Mouse (Mus musculus): ENCODE measurements around the gene 5730596B20Rik. TPM values are rescaled to one million over a fixed set of nuclear protein-coding genes. Genes with fewer than 3 reads are reported as not detected.

5730596B20Rik gene
- polyA plus RNA-seq, 1 experiment from 2014 or later = 0.05 TPM

DNA sequence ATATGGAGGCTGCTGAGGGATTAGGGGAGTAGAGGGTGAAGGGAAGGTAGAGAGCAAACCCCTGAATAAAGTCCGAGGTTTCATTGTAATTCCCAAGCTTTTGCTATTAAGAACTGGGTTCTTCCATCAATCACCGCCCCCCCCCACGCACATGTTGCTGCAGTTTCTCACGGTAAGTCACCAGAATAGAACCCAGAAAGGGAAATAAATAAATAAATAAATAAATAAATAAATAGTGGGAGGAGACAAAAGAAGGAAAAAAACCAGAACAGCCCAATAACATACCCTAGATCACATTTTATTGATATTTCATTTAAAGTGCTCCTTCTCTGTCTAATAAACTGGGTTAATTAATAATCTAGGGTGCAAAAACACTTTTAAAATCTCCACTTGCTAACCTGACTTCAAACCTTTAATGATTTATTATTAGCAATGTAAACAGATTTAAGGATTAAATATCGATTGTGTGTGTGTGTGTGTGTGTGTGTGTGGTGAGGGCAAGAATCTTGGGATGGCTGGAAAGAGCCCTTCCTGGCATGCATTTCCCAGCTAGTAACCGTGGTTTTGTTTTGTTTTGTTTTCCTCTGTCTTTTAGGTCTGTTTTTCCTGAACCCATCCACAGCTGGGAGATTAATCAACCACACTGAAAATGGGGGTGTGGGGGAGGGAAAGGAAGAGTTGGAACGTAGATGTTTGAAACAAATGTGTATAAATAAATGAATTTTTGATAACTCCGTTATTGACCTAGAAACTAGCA is 15.8 kb upstream of the 5730596B20Rik start:
- ATAC-seq (ENCODE audit: low read depth) = no peak
- H3K4me1 ChIP-seq (ENCODE audit: control insufficient read depth, low read depth, low read length) = no peaks in the 10 kb centered on the region
- no peaks in the 10 kb centered on the region for H3K9me3 ChIP-seq (replicated peaks; ENCODE audit: control insufficient read depth, low read length)
- no peak overlapping the region for H3K9ac ChIP-seq (ENCODE audit: low read depth, low read length)
- no peak overlapping the region for H3K27ac ChIP-seq (ENCODE audit: low read length)
- no peaks in the 10 kb centered on the region for H3K36me3 ChIP-seq (ENCODE audit: control insufficient read depth, insufficient read depth)
- 25% methylated on average over 8 of the region's 8 CpGs for WGBS (ENCODE audit: insufficient replicate concordance)
- no peak overlapping the region for H3K4me2 ChIP-seq (ENCODE audit: low read depth, low read length)
- no peak overlapping the region for H3K4me3 ChIP-seq (ENCODE audit: low read depth, low read length)
- peaks cover 96% of the 10 kb centered on the region for H3K27me3 ChIP-seq (ENCODE audit: control insufficient read depth, insufficient read depth, low read depth, low read length)

DNA sequence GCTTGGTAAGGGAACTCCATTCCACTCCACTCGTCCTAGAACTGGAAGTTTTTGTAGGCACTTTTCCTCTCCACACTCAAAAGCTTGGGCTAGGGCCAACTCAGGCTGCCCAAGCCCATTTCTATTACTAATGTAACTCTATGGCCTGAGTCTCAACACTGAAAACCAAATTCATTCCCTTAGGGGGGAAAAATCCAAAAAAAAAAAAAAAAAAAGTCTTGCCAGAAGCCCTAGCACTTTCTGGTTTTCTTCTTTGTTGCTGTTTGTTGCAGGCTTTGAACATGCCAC is 15.3 kb upstream of the 5730596B20Rik start:
- Histone ChIP-seq H3K4me3 (ENCODE audit: low read depth, low read length) (no peak overlapping the region), H3K9me3 (replicated peaks; ENCODE audit: control insufficient read depth, low read length) (no peaks in the 10 kb centered on the region), H3K27ac (ENCODE audit: low read length) (no peak overlapping the region), H3K4me2 (ENCODE audit: low read depth, low read length) (no peak overlapping the region), H3K4me1 (ENCODE audit: control insufficient read depth, low read depth, low read length) (no peaks in the 10 kb centered on the region), H3K9ac (ENCODE audit: low read depth, low read length) (no peak overlapping the region), H3K27me3 (ENCODE audit: control insufficient read depth, insufficient read depth, low read depth, low read length) (peaks cover 96% of the 10 kb centered on the region), H3K36me3 (ENCODE audit: control insufficient read depth, insufficient read depth) (no peaks in the 10 kb centered on the region)
- ATAC-seq (ENCODE audit: low read depth) = no peak
- 33% methylated on average over 1 of the region's 1 CpGs for WGBS (ENCODE audit: insufficient replicate concordance)

- Histone ChIP-seq H3K27me3 (ENCODE audit: control insufficient read depth, insufficient read depth, low read depth, low read length) (peaks cover 96% of the 10 kb centered on the region), H3K9me3 (replicated peaks; ENCODE audit: control insufficient read depth, low read length) (no peaks in the 10 kb centered on the region), H3K4me3 (ENCODE audit: low read depth, low read length) (no peak overlapping the region), H3K4me2 (ENCODE audit: low read depth, low read length) (no peak overlapping the region), H3K36me3 (ENCODE audit: control insufficient read depth, insufficient read depth) (no peaks in the 10 kb centered on the region), H3K9ac (ENCODE audit: low read depth, low read length) (no peak overlapping the region), H3K27ac (ENCODE audit: low read length) (no peak overlapping the region), H3K4me1 (ENCODE audit: control insufficient read depth, low read depth, low read length) (no peaks in the 10 kb centered on the region)
- WGBS (ENCODE audit: insufficient replicate concordance) = 14% methylated on average over 14 of the region's 14 CpGs
- ATAC-seq (ENCODE audit: low read depth) = no peak
Observed at GRCm38 (mm10) chr6:52162611-52163365, 14.5 kb upstream of the 5730596B20Rik start.

DNA sequence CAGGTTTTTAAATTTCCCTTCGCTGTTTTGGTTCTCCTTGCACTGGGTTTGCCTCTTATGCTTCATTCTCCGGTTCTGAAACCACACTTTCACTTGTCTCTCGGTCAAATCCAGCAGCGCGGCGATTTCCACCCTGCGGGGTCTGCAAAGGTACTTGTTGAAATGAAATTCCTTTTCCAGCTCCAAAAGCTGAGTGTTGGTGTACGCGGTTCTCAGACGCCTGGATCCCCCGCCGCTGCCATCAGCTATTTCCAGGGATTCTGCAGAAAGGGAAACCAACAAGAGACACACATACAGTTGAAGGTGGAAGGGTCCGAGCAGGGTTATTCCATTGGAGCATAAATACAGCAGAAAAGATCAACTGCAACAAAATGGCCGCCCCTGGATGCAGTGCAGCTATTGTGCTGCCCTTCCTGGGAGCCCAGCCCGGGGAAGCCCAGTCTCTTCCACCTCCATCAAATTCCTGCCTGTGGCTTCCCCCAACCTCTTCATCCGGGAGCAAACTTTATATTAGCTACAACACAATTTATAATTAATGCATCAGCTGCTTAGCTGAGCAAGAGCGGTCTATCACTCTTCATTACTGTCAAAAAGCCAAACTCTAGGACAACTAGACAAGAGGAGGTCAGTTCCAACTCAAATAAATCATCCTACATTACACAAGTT is 13.8 kb upstream of the 5730596B20Rik start:
- ATAC-seq (ENCODE audit: low read depth) = no peak
- Histone ChIP-seq H3K27ac (ENCODE audit: low read length) (no peak overlapping the region), H3K9me3 (replicated peaks; ENCODE audit: control insufficient read depth, low read length) (no peaks in the 10 kb centered on the region), H3K27me3 (ENCODE audit: control insufficient read depth, insufficient read depth, low read depth, low read length) (peaks cover 96% of the 10 kb centered on the region), H3K4me2 (ENCODE audit: low read depth, low read length) (no peak overlapping the region), H3K36me3 (ENCODE audit: control insufficient read depth, insufficient read depth) (no peaks in the 10 kb centered on the region), H3K9ac (ENCODE audit: low read depth, low read length) (no peak overlapping the region), H3K4me1 (ENCODE audit: control insufficient read depth, low read depth, low read length) (no peaks in the 10 kb centered on the region), H3K4me3 (ENCODE audit: low read depth, low read length) (peak overlapping the region; percentile 30; the same call in 1 of the 2 replicates)
- 9% methylated on average over 17 of the region's 17 CpGs for WGBS (ENCODE audit: insufficient replicate concordance)

- Histone ChIP-seq H3K27ac (ENCODE audit: low read length) (no peak overlapping the region), H3K4me2 (ENCODE audit: low read depth, low read length) (0 out of 2 replicates have a peak overlapping the region, but pooled peaks have one; percentile 0), H3K4me3 (ENCODE audit: low read depth, low read length) (peak overlapping the region; percentile 30), H3K36me3 (ENCODE audit: control insufficient read depth, insufficient read depth) (no peaks in the 10 kb centered on the region), H3K27me3 (ENCODE audit: control insufficient read depth, insufficient read depth, low read depth, low read length) (peaks cover 94% of the 10 kb centered on the region), H3K9ac (ENCODE audit: low read depth, low read length) (no peak overlapping the region), H3K9me3 (replicated peaks; ENCODE audit: control insufficient read depth, low read length) (no peaks in the 10 kb centered on the region), H3K4me1 (ENCODE audit: control insufficient read depth, low read depth, low read length) (no peaks in the 10 kb centered on the region)
- no peak for ATAC-seq (ENCODE audit: low read depth)
- 1% methylated on average over 39 of the region's 39 CpGs for WGBS (ENCODE audit: insufficient replicate concordance)
Observed at GRCm38 (mm10) chr6:52164051-52164625, 13.2 kb upstream of the 5730596B20Rik start.

DNA sequence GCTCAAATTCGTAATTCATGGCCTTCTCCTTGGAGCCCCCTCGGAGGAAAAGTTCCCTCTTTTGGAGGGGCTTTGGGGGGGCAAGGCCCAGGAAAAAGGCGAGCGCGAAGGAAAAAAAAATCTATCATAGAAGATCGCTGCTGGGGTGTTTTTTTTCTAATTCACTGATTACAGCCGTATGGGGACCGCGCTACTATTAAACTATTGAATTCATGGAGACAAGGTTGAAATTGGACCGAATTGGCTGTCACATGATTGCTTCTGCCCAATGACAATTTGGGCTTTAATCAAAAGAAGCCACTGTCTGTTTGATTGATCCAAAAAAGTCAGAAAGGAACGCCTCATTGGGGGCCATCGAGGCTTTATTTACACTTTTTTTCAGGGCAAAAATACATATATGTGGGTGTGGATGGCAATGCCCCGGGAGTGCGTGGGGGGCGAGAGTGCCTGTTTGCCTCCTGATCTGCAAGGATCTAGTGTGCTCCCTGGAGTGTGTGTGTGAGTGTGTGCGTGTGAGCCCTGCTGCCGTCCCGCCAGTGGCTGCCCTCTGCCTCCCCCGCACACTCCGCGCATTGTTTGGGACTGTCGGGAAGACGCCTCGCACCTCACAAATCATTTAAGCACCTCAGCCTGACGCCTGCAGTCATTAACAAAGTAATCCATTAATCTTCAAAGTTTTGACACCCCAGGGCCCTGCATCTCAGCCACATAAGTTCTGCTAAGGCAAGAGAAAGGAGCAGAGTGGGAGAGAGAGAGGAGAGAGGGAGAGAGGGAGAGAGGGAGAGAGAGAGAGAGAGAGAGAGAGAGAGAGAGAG is 12.5 kb upstream of the 5730596B20Rik start, which contains the start of gene Hoxa2:
Gene Hoxa2 (minus strand): TSS at position 206 of the 815 bp plus-strand sequence.
- Histone ChIP-seq H3K4me1 (ENCODE audit: control insufficient read depth, low read depth, low read length) (no peaks in the 10 kb centered on the region), H3K36me3 (ENCODE audit: control insufficient read depth, insufficient read depth) (no peaks in the 10 kb centered on the region), H3K27me3 (ENCODE audit: control insufficient read depth, insufficient read depth, low read depth, low read length) (peaks cover 93% of the 10 kb centered on the region), H3K9me3 (replicated peaks; ENCODE audit: control insufficient read depth, low read length) (no peaks in the 10 kb centered on the region), H3K27ac (ENCODE audit: low read length) (no peak within 1 kb of the TSS), H3K9ac (ENCODE audit: low read depth, low read length) (no peak within 1 kb of the TSS), H3K4me3 (ENCODE audit: low read depth, low read length) (peak within 1 kb of the TSS; percentile 30), H3K4me2 (ENCODE audit: low read depth, low read length) (0 out of 2 replicates have a peak within 1 kb of the TSS, but pooled peaks have one; percentile 0)
- WGBS (ENCODE audit: insufficient replicate concordance) = 2% methylated on average over 25 of the region's 25 CpGs
- ATAC-seq (ENCODE audit: low read depth) = no peak

DNA sequence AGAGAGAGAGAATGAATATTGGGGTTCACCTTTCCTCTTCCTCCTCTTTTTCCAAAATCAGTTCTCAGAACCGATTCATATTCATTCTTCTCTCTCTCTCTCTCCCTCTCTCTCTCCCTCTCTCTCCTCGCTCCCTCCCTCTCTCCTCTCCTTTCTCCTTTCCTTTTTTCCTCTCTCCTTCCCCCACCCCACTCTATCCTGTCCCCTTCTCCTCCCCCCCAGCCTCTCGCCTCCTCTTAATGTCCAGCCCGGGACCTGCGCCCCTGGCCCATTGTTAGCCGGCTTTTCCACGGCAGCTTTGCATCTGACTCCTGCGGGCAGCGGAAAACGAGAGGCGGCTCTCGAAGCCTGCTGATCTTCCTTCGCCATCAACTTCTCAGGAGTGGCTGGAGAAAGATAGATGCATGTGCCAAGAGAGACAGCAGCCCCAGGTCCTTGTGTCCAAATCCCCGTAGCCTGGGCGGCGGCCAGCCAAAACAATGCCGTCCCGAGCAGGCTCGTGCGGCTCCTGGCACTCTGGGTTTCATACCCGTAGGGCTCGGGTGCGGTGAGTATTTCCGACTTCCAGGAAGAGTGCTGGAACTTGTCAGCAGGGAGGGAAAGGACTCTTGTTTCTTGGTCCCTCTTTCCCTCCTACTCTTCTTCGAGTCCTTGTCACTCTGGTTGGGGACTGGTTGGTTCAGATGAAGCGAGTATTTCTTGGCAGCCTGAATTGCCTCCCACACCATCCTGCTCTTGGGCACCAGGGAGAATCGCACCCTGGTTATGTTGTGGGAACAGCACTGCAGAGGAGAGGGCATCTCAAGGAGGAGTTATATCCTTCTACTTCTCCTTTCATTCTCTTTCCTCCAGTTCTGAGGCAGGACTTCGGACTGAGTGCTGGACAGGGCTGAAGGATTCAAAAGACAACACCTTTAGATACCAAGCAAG is 11.6 kb upstream of the 5730596B20Rik start:
- Histone ChIP-seq H3K4me1 (ENCODE audit: control insufficient read depth, low read depth, low read length) (no peaks in the 10 kb centered on the region), H3K4me3 (ENCODE audit: low read depth, low read length) (0 out of 2 replicates have a peak overlapping the region, but pooled peaks have one; percentile 12), H3K27me3 (ENCODE audit: control insufficient read depth, insufficient read depth, low read depth, low read length) (peaks cover 93% of the 10 kb centered on the region), H3K36me3 (ENCODE audit: control insufficient read depth, insufficient read depth) (no peaks in the 10 kb centered on the region), H3K9ac (ENCODE audit: low read depth, low read length) (no peak overlapping the region), H3K4me2 (ENCODE audit: low read depth, low read length) (no peak overlapping the region), H3K27ac (ENCODE audit: low read length) (no peak overlapping the region), H3K9me3 (replicated peaks; ENCODE audit: control insufficient read depth, low read length) (no peaks in the 10 kb centered on the region)
- no peak for ATAC-seq (ENCODE audit: low read depth)
- 3% methylated on average over 28 of the region's 28 CpGs for WGBS (ENCODE audit: insufficient replicate concordance)
